Mouse (Mus musculus) erythroblast, embryonic 14.5 days (primary cell): ENCODE measurements around the gene Sbno2.

ENCODE experiments used
- GATA1 ChIP-seq: IDR thresholded peaks from 2 replicates; pipeline ENCODE4 v1.6.1; 2012; ENCODE audit warnings: low read length, inconsistent platforms, mixed read lengths
- TAL1 ChIP-seq: IDR thresholded peaks from 3 replicates; pipeline ENCODE4 v1.6.1; 2012; ENCODE audit warnings: low read length, inconsistent platforms, mixed read lengths

GRCm38 (mm10) chr10:80022164-80022563 is 83.2 kb downstream of the Sbno2 start:
- TF ChIP-seq TAL1, result no peak
- no peak for TF ChIP-seq GATA1
